Mouse (Mus musculus): ENCODE results near the gene Cenpi. TPM values are rescaled to one million over a fixed set of nuclear protein-coding genes. Genes with fewer than 3 reads are reported as not detected.
"Not testable (repeated sequence)": the region's sequence is repeated elsewhere in the genome, so short reads cannot be mapped to it uniquely, and the experiment has no call there.

The Cenpi gene
- polyA plus RNA-seq, 1 experiment from 2014 or later = 22.2 TPM

DNA sequence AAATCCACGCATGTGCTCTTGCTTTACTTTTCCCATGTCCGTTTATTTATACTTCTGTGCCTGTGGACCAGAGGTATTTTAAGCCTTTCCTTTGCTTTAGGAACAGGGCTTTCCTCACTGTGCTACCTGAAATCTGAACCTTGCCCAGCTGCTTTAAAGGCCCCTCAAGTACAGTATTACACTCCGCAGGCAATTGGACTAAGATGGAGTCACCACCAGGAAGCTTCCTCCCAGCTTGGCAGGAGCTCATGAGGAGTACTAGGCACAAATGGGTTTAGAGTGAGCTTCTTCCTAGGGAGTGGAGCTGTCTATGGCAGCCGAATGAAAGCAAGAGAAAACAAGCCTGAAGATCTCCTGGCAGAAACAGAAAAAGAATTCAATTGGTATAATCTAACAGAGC, 10.7 kb upstream of the Cenpi start:
- H3K4me2 ChIP-seq = peak overlapping the region; percentile 69
- WGBS = 34% methylated on average over 4 of the region's 4 CpGs
- H3K4me3 ChIP-seq = peak overlapping the region; percentile 54
- peaks cover 8% of the 10 kb centered on the region; the same call in 1 of the 2 replicates for H3K27me3 ChIP-seq
- no peak overlapping the region for H3K27ac ChIP-seq
- H3K9me3 ChIP-seq (replicated peaks) = no peaks in the 10 kb centered on the region
- no peaks in the 10 kb centered on the region for H3K36me3 ChIP-seq
- H3K9ac ChIP-seq = no peak overlapping the region
- H3K4me1 ChIP-seq (replicated peaks) = no peaks in the 10 kb centered on the region
- ATAC-seq (replicated peaks; ENCODE audit: insufficient number of reproducible peaks, insufficient read depth, low FRiP score, low read depth) = no peak

DNA sequence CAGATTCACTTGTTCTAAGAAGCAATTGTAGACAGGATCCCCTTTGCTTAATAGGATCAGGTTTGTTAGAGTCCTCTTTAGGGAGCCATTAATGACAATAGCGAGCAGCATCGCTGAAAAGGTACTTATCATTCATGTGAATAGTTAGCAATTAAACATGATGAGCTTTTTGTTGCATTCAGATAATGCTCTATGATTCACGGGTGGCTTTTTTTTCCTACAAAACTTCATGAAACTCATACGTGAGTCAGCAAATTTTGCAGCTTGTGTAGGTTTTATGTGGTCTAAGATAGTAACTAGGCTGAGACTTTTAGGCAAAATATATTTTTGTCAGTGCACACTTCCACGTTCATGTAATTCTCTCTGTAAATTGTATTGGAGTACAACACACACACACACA, 7.7 kb upstream of the Cenpi start:
- no peak overlapping the region for H3K9ac ChIP-seq
- ATAC-seq (replicated peaks; ENCODE audit: insufficient number of reproducible peaks, insufficient read depth, low FRiP score, low read depth) = no peak

DNA sequence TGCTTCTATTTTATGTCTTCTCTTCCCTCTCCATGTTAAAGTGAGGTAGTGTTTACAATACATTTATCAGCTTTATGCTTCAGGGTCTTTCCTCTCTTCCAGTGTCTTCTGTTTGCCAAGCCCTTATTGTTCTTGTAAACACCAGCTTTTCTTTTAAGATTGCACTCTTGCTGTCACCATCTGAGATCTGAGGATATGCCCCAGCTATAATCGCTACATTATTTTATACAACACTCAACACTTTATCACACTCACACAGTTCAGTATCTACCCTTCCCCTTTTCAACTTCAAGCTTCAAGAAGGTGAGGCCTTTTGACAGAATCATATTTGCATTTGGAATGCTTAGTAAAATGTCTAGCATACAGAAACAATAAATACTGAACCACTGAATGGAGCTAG, 4.6 kb upstream of the Cenpi start:
- Histone ChIP-seq H3K9me3 (replicated peaks) (no peaks in the 10 kb centered on the region), H3K4me1 (replicated peaks) (no peaks in the 10 kb centered on the region), H3K36me3 (no peaks in the 10 kb centered on the region), H3K4me2 (no peak overlapping the region), H3K27ac (no peak overlapping the region), H3K9ac (no peak overlapping the region), H3K4me3 (no peak overlapping the region), H3K27me3 (no peaks in the 10 kb centered on the region)
- 81% methylated on average over 1 of the region's 1 CpGs for WGBS
- ATAC-seq (replicated peaks; ENCODE audit: insufficient number of reproducible peaks, insufficient read depth, low FRiP score, low read depth) = no peak

More for the DNA sequence above, 7.7 kb upstream of the Cenpi start:
- Histone ChIP-seq H3K27me3 (no peaks in the 10 kb centered on the region; the same call in 1 of the 2 replicates), H3K4me1 (replicated peaks) (no peaks in the 10 kb centered on the region), H3K4me3 (no peak overlapping the region), H3K27ac (no peak overlapping the region), H3K4me2 (no peak overlapping the region), H3K36me3 (no peaks in the 10 kb centered on the region), H3K9me3 (replicated peaks) (no peaks in the 10 kb centered on the region)
- WGBS = 62% methylated on average over 5 of the region's 5 CpGs

DNA sequence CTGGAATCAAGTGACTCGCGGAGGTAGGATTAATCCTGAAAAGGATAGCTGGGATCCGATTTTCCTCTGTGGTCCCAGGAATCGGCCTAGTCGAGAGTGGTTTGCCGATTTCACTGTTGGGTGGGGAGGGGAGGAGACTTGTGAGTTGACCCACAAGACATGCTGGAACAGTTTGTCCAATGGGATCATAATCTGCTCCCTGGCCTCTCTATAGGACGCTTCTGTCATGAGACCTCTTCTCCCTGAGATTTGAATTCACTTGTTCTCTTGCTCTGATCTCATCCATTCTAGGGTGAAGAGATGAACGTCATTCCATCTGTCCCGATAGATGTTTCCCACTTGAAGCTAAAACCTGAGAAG, 371 bp downstream of the Cenpi start:
- H3K4me3 ChIP-seq = peak overlapping the region; percentile 55
- H3K27me3 ChIP-seq = no peaks in the 10 kb centered on the region
- H3K36me3 ChIP-seq = no peaks in the 10 kb centered on the region
- no peaks in the 10 kb centered on the region; the same call in 1 of the 2 replicates for H3K4me1 ChIP-seq (replicated peaks)
- no peak overlapping the region for H3K27ac ChIP-seq
- 22% methylated on average over 9 of the region's 9 CpGs for WGBS
- peak; percentile 54; the same call in 1 of the 2 replicates for ATAC-seq (replicated peaks; ENCODE audit: insufficient number of reproducible peaks, insufficient read depth, low FRiP score, low read depth)
- H3K9ac ChIP-seq = peak overlapping the region; percentile 51
- no peaks in the 10 kb centered on the region for H3K9me3 ChIP-seq (replicated peaks)
- H3K4me2 ChIP-seq = peak overlapping the region; percentile 60

DNA sequence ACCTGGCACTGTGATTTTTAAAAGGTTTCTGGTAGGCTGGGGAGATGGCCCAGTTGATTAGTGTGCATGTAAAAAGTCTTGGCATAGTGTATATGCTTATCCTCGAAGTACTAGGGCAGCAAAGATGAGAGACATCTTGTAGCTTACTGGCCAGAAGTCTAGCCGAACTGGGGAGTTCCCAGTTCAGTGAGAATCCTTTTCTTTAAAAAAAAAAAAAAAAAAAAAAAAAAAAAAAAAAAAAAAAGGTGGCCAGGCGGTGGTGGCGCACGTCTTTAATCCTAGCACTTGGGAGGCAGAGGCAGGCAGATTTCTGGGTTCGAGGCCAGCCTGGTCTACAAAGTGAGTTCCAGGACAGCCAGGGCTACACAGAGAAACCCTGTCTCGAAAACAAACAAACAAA, 3.3 kb downstream of the Cenpi start:
- WGBS = 85% methylated on average over 6 of the region's 7 CpGs
- H3K36me3 ChIP-seq; H3K4me1 ChIP-seq (replicated peaks); H3K4me2 ChIP-seq; H3K27ac ChIP-seq; H3K9me3 ChIP-seq (replicated peaks); H3K9ac ChIP-seq; H3K4me3 ChIP-seq; H3K27me3 ChIP-seq; ATAC-seq (replicated peaks; ENCODE audit: insufficient number of reproducible peaks, insufficient read depth, low FRiP score, low read depth): not testable (repeated sequence)

DNA sequence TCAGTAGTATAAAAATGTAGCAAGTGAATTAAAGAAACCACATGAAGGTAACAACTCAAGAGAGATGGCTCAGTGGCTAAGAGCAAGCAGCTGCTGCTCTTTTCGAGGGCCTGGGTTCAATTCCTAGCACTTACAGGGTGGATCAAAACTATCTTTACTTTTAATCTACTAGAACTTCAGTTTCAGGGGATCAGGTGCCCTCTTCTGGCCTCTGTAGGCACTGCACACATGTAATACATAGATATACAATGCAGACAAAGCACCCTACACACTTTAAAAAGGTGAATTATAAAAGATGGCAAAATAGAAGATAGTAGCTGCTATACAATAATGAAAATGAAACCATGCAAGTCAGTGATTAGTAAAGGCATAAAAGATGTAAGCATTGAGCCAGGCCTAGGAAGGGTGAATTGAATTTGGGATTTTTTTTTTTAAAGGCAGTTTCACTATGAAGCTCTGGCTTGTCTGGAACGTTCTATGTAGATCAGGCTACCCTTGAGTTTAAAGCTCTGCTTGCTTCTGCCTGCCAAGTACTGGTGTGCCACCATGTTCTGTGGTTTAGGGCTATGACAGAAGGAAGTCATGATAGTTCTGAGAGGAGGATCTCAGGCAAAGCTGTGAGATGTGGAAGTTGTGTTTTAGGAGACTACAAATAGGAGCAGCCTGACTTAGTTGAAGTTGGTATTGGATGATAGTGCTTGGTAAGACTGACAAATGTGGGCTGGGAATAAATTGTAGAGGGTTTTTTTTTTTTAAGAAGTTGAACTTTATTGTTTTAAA, 11.5 kb downstream of the Cenpi start:
- no peaks in the 10 kb centered on the region for H3K4me1 ChIP-seq (replicated peaks)
- 68% methylated on average over 2 of the region's 2 CpGs for WGBS
- H3K4me2 ChIP-seq = no peak overlapping the region
- no peaks in the 10 kb centered on the region for H3K9me3 ChIP-seq (replicated peaks)
- H3K27ac ChIP-seq = no peak overlapping the region
- H3K9ac ChIP-seq = no peak overlapping the region
- H3K27me3 ChIP-seq = no peaks in the 10 kb centered on the region
- no peak for ATAC-seq (replicated peaks; ENCODE audit: insufficient number of reproducible peaks, insufficient read depth, low FRiP score, low read depth)
- no peaks in the 10 kb centered on the region for H3K36me3 ChIP-seq
- H3K4me3 ChIP-seq = no peak overlapping the region

DNA sequence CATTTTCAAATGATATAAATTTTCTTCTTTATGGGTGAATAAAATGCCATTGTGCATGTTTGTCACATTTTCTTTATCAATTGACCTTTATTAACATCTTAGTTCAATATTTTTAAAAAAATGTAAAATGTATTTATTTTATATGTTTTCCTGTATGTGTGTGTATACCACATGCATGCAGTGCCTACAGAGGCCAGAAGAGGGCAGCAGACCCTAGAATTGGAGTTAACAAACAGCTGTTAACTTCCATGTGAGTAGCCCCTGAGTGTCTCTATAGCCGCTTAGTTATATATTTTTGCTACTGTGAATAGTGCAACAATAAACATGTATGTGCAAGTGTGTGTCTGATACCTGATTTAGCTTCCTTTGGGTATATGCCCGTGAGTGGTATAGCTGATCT, 25.4 kb downstream of the Cenpi start:
- Histone ChIP-seq H3K27ac (no peak overlapping the region), H3K4me3 (no peak overlapping the region), H3K4me1 (replicated peaks) (no peaks in the 10 kb centered on the region), H3K4me2 (no peak overlapping the region), H3K9ac (no peak overlapping the region), H3K36me3 (peaks cover 4% of the 10 kb centered on the region; the same call in 1 of the 2 replicates), H3K27me3 (no peaks in the 10 kb centered on the region), H3K9me3 (replicated peaks) (no peaks in the 10 kb centered on the region)
- ATAC-seq (replicated peaks; ENCODE audit: insufficient number of reproducible peaks, insufficient read depth, low FRiP score, low read depth) = no peak
- 79% methylated on average over 2 of the region's 2 CpGs for WGBS

DNA sequence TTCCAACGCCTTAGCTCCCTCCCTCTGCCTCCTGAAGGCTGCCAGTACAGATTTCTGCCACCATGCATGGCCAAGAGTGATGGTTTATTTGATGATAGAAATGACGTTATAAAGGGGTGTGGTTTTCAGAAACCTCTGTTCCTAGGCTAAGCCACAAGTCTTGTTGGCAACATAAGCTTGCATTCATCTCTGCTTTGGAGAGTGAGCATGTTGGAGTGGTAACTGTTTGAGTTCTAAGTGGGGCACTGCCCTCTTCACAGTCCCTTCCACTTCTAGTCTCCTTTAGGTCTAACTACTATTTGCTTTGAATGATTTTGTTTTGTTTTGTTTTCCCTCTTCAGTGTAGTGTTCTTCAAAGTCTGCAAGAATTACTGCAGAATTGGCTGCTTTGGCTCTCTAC, 34.9 kb downstream of the Cenpi start:
- H3K27me3 ChIP-seq = no peaks in the 10 kb centered on the region
- H3K27ac ChIP-seq = no peak overlapping the region
- H3K4me3 ChIP-seq = no peak overlapping the region
- no peak overlapping the region for H3K9ac ChIP-seq
- H3K4me2 ChIP-seq = no peak overlapping the region
- no peaks in the 10 kb centered on the region; the same call in 1 of the 2 replicates for H3K36me3 ChIP-seq
- H3K4me1 ChIP-seq (replicated peaks) = no peaks in the 10 kb centered on the region
- no peaks in the 10 kb centered on the region for H3K9me3 ChIP-seq (replicated peaks)
- WGBS = 81% methylated on average over 2 of the region's 2 CpGs
- no peak for ATAC-seq (replicated peaks; ENCODE audit: insufficient number of reproducible peaks, insufficient read depth, low FRiP score, low read depth)

DNA sequence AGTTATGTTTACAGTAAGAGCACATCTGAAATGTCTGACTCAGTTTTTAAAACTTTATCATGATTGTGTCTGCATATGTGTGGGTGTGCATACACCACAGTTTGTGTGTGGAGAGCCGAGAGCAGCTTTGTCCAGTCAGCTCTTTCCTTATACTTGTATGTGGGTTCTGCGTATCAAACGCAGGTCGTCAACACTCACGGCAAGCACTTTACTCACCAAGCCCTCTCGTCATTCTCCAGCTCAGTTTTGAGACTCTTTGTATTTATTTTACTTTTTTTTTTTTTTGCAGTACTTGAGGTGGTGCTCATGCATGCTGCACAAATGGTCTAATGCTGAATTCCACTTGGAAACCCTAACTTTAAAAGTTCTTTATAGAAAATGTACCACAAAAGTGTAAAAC, 42.3 kb downstream of the Cenpi start:
- ATAC-seq (replicated peaks; ENCODE audit: insufficient number of reproducible peaks, insufficient read depth, low FRiP score, low read depth) = no peak
- Histone ChIP-seq H3K27ac (no peak overlapping the region), H3K4me2 (no peak overlapping the region), H3K9me3 (replicated peaks) (no peaks in the 10 kb centered on the region), H3K9ac (no peak overlapping the region), H3K36me3 (no peaks in the 10 kb centered on the region; the same call in 1 of the 2 replicates), H3K4me3 (no peak overlapping the region), H3K27me3 (no peaks in the 10 kb centered on the region), H3K4me1 (replicated peaks) (no peaks in the 10 kb centered on the region)
- 81% methylated on average over 6 of the region's 6 CpGs for WGBS

DNA sequence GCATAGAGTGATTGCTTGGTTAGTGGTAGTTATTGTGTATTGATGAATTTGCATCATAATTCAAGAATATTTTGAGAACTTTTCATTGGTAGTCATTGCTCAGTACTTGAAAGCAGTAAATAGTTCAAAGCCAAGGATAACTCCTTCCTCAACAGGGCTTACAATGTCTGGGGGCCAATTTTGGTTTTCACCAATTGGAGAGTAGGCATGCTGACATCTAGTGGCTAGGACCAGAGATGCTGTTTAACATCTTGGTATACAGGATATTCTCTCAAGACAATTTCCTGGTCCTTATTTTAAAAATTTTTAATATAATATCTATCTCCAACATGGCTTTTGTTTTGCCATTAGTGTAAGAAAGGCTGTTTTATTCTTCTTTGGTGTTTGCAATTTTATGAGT, 46.0 kb downstream of the Cenpi start:
- Histone ChIP-seq H3K4me2 (no peak overlapping the region), H3K4me1 (replicated peaks) (no peaks in the 10 kb centered on the region), H3K9ac (no peak overlapping the region), H3K27ac (no peak overlapping the region), H3K9me3 (replicated peaks) (no peaks in the 10 kb centered on the region), H3K27me3 (no peaks in the 10 kb centered on the region), H3K36me3 (no peaks in the 10 kb centered on the region), H3K4me3 (no peak overlapping the region)
- no peak for ATAC-seq (replicated peaks; ENCODE audit: insufficient number of reproducible peaks, insufficient read depth, low FRiP score, low read depth)

DNA sequence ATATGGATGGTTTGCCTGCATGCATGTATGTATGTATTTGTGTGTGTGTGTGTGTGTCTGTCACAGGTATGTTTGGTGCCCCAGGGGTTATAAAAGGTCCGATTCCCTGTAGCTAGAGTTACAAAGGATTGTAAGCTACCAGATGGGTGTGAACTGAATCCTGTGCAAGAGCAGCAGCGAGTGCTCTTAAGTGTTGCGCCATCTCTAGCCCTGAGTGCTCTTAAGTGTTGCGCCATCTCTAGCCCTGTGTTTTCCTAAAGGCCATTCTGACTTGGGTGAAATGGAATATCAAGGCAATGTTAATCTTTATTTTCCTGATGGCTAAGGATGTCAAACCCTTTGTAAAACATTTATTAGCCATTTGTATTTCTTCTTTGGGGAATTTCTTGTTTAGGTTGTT, 51.5 kb downstream of the Cenpi start:
- no peaks in the 10 kb centered on the region; the same call in 1 of the 2 replicates for H3K36me3 ChIP-seq
- no peaks in the 10 kb centered on the region for H3K4me1 ChIP-seq (replicated peaks)
- no peak overlapping the region for H3K9ac ChIP-seq
- WGBS = 70% methylated on average over 4 of the region's 4 CpGs
- H3K4me3 ChIP-seq = no peak overlapping the region
- no peak for ATAC-seq (replicated peaks; ENCODE audit: insufficient number of reproducible peaks, insufficient read depth, low FRiP score, low read depth)
- H3K9me3 ChIP-seq (replicated peaks) = no peaks in the 10 kb centered on the region
- no peak overlapping the region for H3K27ac ChIP-seq
- no peak overlapping the region for H3K4me2 ChIP-seq
- H3K27me3 ChIP-seq = no peaks in the 10 kb centered on the region

DNA sequence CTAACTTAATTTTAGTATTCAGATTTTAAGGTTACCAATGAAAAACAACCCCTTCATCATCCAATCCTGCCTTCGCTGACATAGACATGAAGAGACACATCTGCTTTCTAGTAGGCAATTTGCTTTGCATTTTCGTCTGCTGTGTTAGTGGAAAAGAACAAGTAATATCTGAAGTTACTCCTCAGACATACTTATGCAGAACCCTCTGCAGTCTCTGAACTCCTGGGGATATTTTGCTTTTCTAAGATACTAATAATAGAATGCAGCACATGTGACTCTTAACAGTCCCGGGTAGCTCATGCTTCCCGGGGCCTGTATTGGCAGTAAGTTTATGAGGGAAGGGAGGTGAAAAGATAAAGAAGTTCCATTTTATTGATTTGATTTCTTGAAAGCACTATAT, 54.3 kb downstream of the Cenpi start:
- 63% methylated on average over 4 of the region's 4 CpGs for WGBS

More for the DNA sequence above, 54.3 kb downstream of the Cenpi start:
- no peak for ATAC-seq (replicated peaks; ENCODE audit: insufficient number of reproducible peaks, insufficient read depth, low FRiP score, low read depth)
- H3K4me1 ChIP-seq (replicated peaks) = no peaks in the 10 kb centered on the region
- no peaks in the 10 kb centered on the region for H3K9me3 ChIP-seq (replicated peaks)
- H3K4me3 ChIP-seq = no peak overlapping the region
- no peak overlapping the region for H3K27ac ChIP-seq
- no peaks in the 10 kb centered on the region for H3K27me3 ChIP-seq
- H3K36me3 ChIP-seq = no peaks in the 10 kb centered on the region; the same call in 1 of the 2 replicates
- no peak overlapping the region for H3K9ac ChIP-seq
- H3K4me2 ChIP-seq = no peak overlapping the region
